Mouse (Mus musculus) lung, adult 18-20 months (tissue): ENCODE data around the gene Rfx8.

ENCODE experiments used
- DNase-seq, 2 experiments: peaks; one replicate each; pipeline ENCODE4 v3.0.0; 2022; ENCODE audit warnings: mixed read lengths in 2 of 2

Gene Rfx8

DNA sequence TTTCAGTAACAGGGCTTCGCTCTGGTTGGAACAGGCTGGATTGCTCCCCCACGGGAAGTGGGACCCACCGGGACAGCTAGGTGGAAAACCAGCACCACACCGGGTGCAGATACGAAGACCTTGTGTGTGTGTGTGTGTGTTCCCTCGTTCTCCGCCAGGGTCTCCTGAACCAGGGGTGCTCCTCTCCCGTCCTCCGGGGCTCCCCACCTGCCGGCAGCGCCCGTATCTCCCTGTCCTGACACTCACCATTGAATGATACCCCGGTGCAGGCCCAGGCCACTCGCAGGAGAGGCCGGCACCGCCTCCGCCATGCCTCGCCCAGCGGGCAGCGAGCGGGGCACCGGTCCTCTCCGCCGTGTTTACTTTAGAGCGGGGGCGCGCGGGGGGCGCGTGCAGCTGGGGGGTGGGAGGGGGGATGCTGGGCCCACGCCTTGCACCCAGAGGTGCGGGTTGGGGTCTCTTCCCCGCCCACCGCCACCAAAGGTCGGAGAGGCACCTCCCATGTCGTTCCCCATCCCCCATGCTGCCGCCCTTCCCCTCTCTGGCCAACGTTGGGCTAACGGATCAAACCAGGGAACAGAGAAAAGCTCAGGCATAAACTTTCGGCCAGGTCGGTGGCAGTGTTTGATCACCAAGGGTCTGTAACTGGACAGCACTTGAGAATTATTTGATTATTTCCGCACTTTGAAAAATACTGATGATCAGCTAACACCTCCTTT, at the start of gene Rfx8:
Gene Rfx8, minus strand, starts transcription at position 366 of the 719 bp plus-strand sequence.
- DNase-seq, result no peak

DNA sequence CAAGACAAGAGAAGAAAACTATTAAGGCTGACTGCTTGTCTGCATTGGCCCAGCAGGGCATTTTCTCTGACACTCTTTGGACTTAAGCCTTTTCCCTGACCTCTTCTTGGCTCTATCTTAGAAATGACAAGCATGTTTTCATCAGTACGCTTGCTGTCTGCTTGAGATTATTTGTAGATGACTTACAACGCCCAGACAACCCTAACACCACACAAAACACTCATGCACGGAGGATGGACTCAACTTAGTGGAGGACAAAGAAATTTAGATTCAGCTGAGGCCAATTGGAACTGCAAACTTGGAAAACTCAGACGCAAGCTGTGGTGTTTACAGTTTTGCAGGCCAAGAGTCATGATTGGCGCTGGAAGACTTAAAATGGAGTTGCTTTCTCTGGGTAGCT, 49.6 kb upstream of the Rfx8 start:
- peak in 1 of 2 experiments; percentile 14 for DNase-seq

DNA sequence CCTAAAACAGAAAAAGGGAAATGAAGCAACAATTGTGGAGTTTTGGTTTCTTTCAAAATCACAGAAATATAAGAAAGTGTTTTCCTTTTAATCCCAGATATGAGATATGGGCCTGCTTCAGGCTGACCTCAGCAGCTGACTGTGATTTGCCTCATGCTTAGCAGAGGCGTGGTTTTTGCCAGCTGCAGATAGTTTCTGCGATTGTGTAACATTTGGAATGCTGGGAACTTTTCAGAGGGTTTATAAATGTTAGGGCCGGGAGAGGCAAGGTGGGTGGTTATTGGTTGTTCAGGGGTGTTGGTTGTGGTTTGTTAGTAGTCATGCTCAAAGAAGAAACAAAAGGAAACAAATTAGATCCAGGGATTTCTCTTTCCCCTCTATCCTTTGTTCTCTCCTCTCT, 47.2 kb upstream of the Rfx8 start:
- no peak for DNase-seq

DNA sequence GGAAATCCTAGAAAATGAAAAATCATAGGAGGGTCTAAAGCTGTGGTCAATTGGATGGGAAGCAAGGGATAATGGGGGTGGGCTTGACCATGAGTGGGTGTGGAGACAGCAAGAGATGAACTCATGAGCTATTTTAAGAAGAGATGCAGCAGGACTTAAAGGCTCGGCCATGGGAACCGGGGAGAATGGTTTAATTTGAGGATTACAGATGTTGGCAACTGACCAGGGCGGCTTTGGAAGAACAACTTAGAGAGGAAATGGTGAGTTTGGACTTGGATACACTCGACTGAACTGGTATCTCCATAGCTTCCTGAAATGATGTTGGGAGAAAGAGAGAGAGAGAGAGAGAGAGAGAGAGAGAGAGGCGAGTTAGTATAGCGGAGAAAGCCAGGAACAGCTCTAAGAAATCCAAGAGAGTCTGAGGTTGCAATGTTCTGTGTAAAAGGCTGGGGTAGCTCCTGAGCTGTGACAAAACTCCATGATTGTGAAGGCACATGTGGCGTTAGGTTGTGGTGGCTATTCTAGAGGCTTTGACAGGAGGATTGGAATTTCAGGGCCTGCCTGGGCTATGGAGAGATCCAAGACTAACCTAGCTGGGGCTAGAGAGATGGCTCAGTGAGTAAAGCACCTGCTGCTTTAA, 45.2 kb upstream of the Rfx8 start:
- DNase-seq, result no peak

DNA sequence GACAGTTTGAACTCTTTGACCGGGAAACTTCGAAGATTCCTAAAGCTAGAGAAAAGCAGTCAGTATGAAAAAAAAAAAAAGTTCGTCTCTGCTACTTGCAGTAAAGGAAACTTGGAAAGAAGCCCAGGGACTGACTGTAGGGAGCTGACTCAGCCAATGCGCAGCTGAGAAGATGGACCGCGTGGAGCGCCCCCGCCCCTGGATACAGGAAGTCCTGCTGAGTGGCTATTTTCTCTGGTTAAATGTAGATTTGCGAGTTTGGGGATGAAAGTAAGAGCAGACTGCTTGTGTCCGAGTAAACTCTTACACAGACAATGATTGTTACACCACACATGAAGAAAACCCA, 41.2 kb upstream of the Rfx8 start:
- peak; percentile 75 to 81 for DNase-seq

DNA sequence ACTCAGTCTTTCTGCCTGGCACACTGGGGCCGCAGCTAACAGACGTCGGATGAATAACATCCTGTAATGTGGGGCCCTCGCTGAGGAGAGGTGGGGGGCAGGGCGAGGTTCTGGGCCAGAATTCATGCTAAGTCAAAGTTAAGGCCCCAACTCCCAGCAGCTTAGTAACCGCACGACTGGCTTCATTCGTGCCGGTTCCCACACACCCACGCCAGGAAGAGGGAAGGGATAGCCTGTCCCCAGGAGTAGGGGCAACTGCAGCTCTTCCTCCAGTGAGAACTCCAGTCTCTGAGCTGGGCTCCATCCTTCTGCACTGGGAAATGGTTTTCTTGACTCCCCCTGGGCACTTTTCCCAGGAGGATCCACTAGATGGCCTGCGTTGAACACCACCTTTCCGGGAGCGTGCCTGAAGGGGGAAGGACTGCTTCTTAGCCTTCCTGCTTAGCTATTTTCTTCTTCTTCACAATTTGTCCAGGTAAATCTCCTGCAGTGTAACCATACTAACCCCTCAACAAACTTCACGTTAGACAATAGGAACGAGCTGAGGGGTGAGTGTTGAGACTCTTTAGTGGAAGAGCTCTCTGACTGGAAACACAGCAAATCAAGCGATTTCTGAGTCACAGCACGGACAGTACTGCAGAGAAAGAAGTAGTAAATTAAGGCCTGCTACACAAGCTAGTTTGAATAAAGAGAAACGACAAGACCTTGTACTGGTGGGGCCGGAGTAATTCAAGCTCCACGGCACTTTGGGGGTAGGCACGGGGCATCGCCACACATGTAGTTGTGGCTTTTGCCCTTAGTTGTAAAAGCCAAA, 40.6 kb upstream of the Rfx8 start:
- peak; percentile 66 to 71 for DNase-seq

DNA sequence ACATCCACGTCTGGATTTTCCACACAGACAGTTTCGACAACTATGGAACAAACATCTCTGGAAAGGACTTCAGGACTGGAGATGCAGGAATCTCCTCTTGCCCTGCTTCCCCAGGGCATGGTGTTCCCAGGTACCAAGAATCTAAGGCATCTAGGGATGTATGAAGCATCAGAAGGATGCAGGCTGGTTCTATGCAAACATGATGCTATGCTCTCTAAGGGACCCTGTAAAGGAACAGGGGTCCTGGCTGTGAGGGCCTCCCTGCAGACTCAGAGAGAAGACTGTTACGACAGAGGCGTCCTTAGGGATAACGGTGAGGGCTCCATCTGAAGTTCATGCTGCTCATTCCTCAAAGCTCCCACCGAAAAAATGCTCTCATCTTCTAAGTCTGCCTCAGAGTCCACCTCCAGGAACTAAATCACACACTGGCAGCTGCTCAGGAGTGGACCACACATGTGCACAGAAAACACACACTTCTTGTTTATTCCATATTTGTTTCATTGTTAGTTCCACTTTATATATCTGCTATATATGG, 39.5 kb upstream of the Rfx8 start:
- DNase-seq, result no peak

DNA sequence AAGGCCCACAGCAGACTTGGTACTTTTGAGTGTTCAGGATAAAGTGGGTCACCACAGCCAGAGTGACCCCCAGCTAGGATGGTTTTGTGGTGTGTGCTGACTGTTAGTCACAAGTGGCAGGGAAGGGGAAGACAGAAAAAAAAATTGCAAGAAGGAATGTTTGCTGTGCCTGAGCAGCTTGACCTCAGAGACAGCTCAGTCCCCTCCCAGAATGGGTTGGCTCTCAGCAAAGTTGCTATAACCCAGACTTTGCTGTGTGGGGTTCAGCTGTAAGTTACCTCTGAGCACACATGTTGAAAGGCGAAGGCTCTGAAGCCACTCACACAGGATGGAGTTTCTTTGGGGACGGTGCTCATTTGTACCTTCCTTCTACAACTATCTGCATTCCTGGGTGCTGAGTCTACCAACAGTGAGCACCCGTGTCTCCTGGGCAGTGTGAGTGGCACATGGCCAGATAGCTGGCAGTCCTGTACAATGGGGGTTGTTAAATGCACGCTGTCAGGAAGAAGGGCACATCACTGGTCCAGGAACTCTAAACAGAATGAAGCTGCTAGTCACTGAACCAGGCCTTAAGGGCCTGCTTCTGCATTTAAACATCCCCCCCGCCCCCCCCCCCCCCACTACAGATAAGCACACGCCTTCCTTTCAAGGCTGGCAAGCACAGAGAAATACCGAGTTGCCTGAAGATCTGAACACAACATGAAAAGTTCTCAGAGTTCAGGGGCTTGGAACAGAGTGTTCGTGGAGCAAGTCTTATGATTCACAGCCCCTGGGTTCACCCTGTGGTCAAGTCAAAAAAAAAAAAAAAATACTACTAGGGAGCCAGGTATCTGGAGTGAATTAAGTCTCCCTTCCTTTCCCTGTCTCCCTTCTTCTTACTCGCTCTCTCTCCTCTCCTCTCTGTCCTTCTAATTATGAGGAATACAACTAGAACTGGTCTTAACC, 38.7 kb upstream of the Rfx8 start:
- no peak for DNase-seq

DNA sequence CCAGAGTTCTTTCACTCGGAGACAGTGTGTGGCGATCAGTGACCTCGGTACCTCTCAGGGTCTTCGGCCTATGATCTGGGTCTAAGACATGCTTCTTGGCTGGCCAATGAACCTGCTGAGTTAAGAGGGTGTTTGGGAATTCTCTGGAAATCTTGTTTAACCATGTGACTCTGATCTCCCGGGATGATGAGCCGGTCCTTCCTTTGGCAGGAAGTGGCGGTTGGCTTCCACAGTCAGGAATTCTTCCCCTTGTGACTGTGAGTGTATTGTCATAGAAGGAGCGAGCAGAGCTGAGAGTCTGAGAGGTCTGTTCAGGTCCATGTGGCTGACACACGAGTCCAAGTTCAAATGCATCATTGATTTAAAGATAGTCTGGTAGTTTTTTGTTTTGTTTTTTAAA, 37.4 kb upstream of the Rfx8 start:
- peak; percentile 33 to 37 for DNase-seq

DNA sequence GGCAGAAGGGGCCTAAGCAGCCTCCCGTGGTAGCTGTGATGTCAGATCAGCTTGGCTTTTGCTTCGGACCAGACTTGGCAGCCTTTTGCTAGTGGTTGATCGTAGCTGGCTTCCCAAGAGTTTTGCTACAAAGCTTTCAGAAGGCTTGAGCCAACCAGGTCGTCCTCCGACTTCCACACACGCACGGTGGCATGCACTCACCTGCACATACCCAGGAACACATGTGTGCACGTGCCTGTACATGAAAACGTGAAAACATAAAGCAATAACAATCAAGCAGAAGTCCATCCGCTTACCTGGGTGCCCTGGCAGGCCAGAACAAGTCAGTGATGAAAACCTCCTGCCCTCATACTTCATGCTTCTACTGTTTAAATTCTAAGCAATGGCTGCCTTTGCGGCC, 36.2 kb upstream of the Rfx8 start:
- no peak for DNase-seq

DNA sequence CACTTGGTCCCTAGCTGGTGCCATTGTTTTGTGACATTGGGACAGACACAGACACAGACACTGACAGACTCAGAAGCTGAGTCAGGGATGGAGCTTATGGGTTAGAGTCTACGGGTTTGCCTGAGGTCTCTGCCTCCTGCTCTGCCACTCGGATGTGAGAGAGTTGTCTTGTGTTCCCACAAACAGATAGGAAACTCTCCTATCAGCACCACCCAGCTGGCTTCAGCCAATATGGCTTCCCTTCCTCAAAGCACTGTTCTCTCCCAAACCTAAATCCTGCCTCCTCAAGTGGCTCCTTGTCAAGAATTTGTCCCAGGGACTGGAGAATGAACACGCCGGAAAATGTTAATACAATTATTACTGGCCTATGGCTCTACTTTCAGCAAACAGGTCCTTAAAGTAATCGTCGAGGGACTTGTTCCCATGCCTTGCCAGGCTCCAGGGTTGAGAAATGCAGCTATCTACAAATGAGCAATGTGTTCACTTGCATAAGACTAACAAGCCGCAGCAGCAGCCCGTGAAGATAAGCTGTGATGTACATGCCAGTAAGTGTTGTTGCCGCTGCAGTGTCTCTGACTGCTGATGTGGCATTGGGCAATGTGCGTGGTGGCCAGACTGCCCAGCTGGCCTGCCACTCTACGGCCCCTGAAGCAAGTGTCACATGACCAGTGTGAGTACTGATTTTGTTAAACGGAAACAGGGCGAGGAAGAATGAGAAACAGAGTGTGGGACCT, 33.6 kb upstream of the Rfx8 start:
- peak; percentile 27 to 34 for DNase-seq

DNA sequence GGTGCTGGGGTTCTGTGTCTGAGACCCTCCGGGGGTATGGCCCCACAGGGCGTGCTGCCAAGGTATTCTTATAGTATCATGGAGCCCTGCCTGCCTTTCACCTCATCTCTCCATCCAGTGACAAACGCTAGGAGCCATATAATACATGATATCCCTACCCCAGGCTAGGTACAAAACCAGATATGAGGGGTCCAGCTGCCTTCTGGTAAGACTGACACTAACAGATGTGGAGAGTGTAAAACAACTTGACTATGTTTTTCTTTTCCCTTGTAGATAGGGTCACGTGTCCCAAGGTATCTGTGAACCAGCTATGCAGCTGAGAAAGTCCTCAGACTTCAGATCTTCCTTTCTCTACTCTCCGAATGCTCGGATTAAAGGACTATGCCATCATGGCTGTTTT, 30.7 kb upstream of the Rfx8 start:
- DNase-seq, result no peak

DNA sequence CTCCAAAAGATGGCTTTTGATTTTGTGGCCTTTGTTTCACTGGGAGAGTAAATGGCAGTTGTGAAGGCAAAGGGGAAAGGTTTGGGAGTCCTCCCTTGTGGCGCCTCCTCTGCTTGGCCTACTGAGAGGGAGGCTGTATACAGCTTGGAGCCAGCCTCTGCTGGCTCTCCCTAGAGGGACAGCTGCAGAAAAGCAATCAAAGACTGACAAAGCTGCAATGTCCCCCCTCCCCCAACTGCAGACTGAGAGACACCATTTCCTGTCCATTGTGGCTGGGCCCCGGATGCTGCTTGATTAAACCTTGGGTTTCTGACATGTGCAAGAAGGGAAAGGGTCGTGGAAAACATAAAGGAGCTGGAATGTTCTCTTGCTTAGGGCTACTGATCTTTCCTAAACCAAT, 28.9 kb upstream of the Rfx8 start:
- DNase-seq, result no peak

DNA sequence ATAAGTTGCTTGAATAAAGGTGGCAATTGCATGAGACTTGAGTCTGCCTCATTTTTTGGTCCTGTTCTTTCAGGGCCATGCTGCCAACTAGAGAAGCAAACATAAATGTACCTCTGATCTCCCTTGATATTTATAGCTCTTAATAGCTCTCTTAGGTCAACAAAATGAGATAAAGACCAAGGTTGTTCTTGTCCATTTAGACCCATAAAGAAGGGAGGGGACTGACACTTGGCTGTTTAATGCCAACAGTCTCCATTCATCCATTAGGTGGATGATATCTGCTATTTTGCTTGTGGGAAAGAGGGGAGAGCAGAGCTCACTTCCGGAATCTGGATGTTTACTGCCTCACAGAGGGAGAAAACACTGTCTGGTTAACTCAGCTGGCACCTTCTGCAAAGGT, 28.4 kb upstream of the Rfx8 start:
- no peak for DNase-seq

DNA sequence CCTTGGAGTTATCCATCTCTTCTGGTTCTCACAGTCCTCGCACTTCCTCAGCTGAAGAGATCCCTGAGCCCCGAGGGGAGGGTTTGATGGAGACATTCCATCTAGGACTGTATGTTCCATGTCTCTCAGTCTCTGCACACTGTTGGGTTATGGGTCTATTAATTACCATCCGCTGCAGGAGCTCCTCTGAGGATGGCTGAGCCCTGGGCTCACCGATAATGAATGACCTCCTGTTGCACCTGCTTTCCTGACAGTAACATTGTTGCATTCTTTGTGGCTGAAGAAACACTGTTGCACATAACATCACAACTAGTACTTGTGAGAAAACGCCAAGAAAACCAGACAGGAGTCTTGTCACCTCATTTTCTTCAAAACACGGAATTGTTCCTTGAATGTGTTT, 27.9 kb upstream of the Rfx8 start:
- no peak for DNase-seq

DNA sequence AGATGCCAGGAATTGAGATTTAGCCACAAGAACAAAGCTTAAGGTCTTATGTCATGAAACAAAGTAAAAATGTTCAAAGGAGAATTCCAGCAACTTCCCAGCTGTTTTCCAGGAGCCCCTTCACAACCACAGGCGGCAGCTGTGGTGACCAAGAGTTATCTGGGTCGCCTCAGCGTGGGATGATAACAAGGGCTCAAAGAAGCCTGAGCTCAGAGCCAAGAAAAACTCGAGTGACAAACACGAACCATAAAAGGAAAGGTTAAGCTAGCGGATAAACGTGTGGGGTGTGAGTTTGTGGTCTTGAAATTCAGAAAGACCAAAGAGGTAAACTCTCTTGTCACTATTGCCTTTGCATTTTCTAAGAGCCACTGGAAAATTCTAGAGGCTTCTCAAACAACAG, 25.7 kb upstream of the Rfx8 start:
- no peak for DNase-seq

DNA sequence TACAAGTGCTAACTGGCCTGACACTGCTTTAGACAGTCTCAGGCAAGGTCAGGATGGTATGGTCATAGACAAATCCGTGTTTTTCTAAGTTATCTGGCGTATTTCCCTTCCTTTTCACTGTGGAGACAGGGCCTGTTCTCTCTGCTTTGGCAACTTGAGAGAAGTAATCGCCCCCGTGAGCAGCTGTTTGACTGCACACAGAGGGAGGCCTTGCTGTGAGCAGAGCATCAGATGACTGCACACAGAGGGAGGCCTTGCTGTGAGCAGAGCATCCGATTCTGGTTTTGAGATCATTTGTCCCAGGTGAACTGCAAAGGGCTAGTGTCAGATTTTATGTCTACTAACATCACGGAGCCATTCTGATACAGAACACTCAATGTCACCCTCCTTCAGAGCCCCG, 20.2 kb upstream of the Rfx8 start:
- no peak for DNase-seq

DNA sequence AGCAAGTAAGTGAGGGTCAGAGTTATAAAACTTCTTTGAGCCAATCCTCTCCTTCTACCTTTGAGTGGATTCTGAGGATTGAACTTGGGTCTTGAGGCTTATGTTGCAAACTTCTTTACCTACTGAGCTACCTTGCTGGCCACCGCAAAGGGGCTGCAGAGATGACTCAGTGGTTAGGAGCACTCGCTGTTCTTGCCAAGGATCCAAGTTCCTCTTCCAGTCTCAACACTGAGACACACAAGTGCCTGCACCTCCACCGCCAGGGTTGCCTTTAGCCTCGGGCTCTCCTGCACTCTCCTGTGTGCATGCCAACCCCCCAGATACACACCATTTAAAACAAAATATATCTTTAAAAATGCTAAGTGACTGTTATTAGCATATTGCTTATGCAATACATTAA, 19.2 kb upstream of the Rfx8 start:
- DNase-seq, result no peak

DNA sequence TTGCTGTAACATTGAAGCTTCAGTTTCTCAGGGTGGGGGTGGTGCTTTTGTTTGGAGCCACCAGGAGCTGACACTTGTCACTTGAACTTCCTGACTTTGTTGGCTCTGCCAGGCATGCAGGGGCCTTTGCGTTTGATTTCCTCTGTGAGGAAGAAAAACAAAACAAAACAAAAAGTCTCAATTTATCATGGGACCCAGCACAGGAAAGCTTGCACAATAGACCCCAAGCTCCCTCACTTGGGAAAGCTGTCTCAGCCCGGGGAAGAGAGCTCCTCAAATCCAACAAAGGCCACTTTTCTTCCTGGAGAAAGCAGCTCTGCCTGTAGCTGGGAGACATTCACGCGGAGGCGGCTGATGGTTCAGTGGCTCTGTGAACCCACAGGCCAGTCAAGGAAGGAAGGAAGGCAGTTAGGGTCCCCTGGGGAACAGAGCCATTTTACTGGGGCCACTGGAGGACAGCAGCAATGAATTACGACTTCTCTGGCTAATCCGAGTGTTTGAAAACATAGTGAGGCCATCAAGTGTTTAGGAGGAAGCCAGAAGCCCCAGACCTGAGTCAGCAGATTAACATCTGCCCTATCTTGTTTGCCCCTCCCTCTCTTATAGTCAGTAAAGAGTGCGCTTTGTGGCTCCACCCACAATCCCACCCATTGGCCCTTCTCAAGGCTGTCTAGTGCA, 15.3 kb upstream of the Rfx8 start:
- DNase-seq, result peak; percentile 52 to 70

DNA sequence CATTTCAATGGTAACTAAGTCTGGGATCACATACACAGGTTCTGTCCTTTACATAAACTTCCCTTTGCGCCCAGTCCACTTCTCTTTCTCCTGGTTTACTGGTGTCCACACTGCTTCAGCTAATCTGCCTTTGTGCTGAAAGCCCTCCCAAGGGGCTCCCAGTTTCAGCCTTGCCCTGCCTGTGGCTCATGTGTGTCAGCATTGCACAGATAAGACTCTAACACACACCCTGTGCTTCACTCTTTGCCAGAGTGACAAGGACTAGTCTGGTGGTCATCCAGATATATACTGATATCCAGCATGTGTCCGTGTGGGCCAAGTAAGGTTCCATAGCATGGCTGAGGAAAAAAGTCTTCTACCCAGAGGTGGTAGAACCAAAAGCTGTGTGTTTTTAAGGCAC, 14.7 kb upstream of the Rfx8 start:
- DNase-seq, result no peak

DNA sequence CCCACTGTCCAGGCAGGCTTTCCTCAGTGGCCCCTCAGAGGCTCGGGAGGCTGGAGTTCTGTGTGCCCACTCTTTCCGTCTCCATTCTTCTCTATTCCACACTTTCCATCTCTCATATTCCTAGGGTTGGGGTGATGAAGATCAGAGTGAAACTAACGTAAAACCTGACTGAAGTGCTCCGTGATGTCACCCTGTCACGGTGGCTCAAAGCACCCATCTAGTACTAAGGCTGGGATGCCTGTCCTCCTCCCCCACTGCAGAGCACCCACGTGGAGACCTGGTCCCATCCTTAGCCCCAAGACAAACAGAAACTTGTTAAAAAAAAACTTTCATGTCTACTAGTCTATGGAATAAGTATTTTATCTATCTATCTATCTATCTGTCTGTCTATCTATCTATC, 14.1 kb upstream of the Rfx8 start:
- DNase-seq, result no peak
